Mouse (Mus musculus) heart, adult 18-20 months (tissue): Measurements from ENCODE around the gene Rapgef4. TPM values are rescaled to one million over a fixed set of nuclear protein-coding genes. Genes with fewer than 3 reads are reported as not detected.
A peak's percentile ranks its signal among the peaks of the same experiment; 100 is the strongest.

ENCODE experiments used
- DNase-seq, 2 experiments: peaks; one replicate each; pipeline ENCODE4 v3.0.0; 2021 to 2022; ENCODE audit warnings: mixed read lengths in 1 of 2
- total RNA-seq, 2 experiments: library from RNA; stranded (reverse); gene quantifications; 2 replicates each; pipeline ENCODE4 v1.2.3; 2021

The Rapgef4 gene
- total RNA-seq, 2 experiments from 2014 or later: 26.4 to 29.1 TPM

GRCm38 (mm10) chr2:72234943-72235342 lies 253.9 kb downstream of the Rapgef4 start:
- DNase-seq: peak; percentile 82 to 86

GRCm38 (mm10) chr2:72235361-72235901 lies 254.4 kb downstream of the Rapgef4 start:
- DNase-seq: peak; percentile 67 to 75

DNA sequence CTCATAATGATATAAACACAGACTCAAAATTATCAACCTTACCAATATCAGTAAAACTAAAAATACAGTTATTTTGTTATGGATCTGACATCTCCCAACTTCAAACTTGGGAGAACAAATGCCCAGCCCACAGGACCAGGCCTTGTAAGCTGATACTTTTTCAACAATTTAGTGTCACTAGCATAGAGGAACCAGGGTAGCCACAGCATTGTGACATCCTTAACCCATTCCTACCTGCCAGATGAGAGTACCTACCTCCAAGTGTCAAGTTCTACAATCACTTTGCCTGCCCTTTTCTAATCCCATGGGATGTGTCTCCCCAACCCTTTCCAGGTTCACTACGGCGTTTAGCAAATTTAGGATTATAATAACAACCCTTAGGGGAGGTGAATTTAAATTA lies 257.4 kb downstream of the Rapgef4 start:
- no peak for DNase-seq

DNA sequence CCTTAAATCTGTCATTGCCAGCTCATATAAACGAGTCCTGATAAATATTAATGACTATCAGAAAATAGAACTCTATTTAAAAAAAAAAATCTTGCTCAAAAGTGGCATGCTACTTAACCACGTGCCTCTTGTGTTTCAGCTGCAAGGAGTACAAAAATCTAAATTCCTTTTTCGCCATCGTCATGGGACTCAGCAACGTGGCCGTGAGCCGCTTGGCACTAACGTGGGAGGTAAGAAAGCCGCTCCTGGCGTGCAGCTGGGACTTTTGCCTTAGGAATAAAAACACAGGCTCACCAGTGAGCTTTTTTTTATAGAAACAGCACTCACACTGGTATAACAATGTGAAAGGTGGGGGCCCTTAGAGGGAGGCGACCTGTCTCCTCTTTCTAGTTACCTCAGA lies 257.9 kb downstream of the Rapgef4 start:
- DNase-seq: no peak

GRCm38 (mm10) chr2:72239456-72239855 lies 258.4 kb downstream of the Rapgef4 start:
- DNase-seq: no peak

DNA sequence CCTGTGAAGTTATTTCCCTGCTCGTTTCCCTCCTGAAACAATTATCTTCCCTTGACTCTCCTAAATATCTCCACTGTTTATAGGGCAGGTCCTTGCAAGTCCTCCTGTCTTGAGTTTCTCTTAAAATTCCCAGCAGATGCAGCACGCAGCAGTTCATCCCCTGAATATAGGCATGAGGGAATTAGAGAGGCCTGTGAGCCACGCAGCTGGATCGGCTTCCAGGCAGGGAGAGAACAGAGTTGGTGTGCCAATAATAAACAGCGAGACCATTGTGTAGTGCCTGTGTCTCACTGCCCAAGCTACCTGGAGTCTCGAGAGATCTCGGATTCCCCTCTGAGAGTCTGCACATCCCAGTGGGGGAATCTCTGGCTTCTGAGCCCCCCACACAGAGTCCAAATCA lies 259.0 kb downstream of the Rapgef4 start:
- DNase-seq: peak in 1 of 2 experiments; percentile 33

DNA sequence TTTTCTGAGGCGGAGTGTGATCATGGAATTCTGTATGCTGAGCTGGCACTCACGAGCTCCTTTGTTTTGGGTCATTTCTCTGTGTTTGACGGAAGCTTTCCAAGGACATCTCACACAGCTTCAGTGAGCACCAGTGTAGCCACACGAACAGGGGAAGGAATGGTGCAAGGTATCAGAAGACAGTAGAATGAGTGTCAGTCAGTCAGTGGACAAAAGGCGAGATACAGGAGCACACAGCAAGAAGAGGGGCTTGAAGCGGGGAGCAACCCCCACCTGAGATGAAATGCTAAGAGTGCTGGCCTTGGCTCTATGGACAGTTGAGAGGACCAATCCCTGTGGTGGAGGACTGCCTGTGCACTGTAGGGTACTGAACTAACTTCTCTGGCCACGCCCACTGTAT lies 259.7 kb downstream of the Rapgef4 start:
- DNase-seq: no peak

DNA sequence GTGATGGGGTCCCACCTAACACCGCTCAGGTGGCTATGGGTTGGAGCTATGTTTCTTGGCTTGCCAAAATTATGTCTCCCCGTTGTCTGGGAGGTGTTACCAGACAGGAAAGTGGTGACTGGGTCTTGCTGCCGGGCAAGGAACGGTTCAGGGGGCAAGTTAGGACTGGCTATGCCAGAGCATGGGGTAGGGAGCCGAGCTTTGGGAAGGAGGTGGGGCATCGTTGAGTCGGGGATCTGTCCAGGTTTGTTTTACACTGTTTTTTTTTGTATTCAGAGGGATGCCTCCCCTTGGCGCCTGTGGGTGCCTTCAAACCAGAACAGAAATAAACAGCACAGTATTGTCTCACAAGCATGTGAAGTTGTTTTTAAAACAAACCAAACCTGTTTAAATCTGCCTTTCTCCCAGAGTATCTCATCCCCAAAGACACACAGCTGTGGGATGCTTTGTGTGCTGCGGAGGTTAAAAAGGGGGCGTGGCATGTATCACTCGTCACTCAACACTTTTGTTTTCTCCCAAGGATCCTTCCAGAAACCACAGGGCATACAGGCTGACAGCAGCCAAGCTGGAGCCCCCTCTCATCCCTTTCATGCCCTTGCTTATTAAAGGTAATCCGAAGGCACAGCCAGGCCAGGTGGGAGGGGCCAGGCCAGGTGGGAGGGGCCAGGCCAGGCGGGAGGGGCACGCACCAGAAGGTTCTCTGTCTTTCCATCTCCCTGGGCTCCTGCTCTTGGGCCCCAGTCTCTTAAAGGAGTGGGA lies 260.9 kb downstream of the Rapgef4 start:
- DNase-seq: peak; percentile 35 to 51

DNA sequence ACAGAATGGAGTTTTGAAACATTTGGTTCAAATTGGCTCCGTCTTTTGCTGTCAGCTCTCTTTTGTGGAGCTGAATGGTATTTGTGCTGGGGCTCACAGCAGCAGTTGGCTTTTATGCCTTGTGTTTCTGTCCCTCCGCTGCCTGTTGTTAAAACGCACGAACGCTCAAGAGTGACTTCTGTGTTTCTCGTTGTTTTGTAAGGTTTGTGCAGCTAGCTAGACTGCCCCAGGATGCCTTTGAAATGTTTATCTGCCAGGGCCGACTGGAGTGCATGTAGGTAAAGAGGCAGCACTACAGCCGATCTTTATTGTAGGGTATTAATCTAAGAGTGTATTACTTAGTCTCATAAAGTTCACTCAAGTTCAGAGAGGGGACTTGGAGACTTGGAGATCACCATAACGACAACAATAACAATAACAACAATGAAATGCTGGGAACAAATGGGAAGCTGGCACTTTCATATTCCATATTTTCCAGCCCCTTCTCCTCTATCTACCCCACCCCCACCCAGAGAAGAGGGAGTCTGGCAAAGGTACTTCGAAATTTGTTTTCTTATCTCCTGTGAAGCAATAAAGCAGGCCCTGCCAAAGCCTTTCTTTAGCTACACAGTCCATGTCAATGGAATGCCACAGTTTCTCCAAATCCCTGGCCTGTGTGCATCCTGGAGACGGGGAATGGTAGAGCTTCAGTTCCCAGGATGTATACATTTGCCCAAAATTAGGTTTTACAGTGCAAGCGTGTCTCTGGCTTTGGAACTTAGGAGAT lies 262.1 kb downstream of the Rapgef4 start:
- DNase-seq: peak; percentile 62 to 63

DNA sequence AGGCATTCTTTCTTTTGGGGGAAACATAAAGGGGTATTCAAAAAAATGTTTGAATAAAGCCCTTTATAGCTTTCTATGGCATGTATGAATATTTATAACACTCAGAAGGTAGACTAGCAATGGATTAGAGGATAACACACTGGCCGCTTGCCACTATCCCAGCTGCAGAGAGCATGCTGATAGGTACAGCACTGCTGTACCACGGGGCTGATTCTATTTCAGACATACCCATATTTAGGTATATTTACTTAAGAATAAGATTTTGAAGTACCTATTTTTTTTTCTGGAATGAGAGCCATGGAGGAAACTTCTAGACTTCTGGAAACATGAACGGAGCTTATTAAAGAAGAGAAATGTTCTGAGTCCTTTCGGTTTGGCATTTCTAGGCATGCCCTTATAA lies 264.6 kb downstream of the Rapgef4 start:
- no peak for DNase-seq

- no peak for DNase-seq
Measured at GRCm38 (mm10) chr2:72246376-72246775, 265.3 kb downstream of the Rapgef4 start.

GRCm38 (mm10) chr2:72247819-72248218 lies 266.8 kb downstream of the Rapgef4 start:
- DNase-seq: no peak

DNA sequence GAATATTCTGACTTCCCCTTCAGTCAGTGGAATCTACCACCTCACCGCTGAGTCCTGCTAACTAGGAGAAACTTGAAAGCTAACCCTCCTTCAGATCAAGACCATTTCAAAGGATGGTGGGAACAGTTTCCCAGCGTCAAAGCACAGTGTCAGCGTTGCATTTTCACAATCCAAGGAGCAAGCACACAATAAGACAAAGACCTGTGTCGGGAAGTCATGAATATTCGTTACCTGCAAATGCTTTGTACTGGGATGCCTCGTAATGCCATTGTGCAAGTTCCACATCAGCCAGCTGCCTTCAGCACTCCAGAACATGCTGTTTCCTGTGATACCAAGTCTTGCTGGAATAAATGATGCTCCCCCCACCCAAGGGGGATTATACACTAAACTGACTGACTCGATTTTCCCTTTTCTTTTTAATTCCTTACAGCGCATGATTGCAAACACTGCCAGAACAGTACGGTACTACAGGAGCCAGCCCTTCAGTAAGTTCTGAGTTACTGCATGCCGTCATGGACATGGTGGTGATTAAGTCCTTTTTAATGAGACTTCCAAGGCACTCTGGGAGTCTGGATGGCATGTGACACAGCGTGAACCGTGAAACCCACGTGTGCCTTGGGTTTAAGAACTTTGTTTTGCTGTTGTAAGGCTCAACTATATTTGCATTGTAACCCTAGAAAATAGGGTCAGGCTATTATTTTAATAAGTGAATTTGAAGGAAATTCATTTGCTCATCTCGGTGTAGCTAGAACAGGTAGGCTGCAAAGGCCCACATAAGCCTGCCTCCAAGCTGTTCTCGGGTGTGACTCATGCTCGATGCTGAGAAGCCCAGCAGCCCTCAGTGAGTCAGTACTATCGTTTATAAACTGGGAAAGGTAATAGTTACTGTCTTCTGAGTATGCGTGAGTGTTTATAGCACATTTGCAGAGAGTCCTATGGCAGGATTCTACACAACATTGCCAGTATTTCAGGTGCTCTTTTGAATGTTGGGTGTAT lies 271.8 kb downstream of the Rapgef4 start:
- DNase-seq: no peak

GRCm38 (mm10) chr2:72253882-72254281 lies 272.8 kb downstream of the Rapgef4 start:
- DNase-seq: no peak

- no peak for DNase-seq
Measured at GRCm38 (mm10) chr2:72254813-72255582, 274.0 kb downstream of the Rapgef4 start.

DNA sequence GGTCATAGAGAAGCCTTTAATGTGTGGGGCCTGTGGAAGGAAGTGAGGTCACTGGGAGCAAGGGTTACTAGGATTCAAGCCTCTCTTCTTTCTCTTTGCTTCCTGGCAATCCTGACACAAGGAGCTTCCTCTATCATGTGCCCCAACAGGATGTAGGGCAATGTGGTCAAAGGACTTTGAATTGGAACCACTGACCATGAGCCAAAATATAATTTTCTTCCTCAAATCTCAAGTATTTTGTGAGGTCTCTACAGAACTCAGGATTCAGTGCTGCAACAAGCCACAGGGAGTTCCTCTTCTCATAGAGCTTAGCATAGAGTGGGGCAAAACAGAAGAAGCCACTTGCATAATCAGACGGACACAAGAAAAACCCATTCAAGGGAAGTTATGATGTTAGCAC lies 279.7 kb downstream of the Rapgef4 start:
- peak in 1 of 2 experiments; percentile 33 for DNase-seq

- DNase-seq: no peak
Measured at GRCm38 (mm10) chr2:72262814-72263480, 281.9 kb downstream of the Rapgef4 start.

DNA sequence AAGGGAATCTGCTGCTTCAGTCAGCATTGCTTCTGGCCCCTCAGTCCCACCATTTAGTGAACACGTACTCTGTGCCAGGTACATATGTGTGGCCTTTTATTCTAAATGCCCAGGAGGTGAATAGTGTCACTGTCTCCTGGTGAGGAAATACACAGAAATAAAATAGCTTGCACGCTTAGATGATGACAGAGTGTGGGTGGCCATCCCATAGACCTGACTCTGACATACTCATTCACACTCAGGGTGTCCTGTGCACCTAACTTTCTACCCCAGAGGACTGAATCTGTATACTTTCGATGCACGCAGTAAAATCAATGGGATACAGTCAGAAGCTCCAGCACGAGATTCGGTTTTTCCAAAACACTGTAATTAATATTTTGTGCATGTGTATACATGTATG lies 286.4 kb downstream of the Rapgef4 start:
- DNase-seq: no peak

- DNase-seq: peak in 1 of 2 experiments; percentile 58
Measured at GRCm38 (mm10) chr2:72269651-72270341, 288.8 kb downstream of the Rapgef4 start.
